Mouse (Mus musculus) natural killer cell, adult 2 months (primary cell): ENCODE results near the gene Sar1a.

Source experiments
- DNase-seq, 2 experiments: peaks; one replicate each; pipeline ENCODE4 v3.0.0; 2022; ENCODE audit warnings: low spot score in 2 of 2

Sar1a gene

DNA sequence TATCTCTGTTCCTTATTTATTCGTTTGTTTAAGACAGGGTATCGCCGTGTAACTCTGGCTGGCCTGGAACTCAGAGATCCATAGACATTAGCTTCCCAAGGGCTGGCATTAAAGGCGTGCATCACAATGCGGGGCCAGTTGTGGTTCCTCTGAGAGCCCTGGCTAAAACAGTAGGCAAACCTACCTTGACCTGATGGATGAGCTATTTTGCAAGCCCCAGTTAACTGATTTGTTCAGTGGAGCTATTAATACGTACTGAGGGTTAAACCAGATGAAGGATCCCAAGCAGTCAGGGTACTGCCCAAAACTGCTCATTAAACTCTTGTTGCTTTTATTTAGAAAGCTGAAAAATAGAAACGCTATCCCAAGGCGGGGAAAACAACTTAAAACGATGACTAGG lies 554 bp upstream of the Sar1a start:
- DNase-seq: no peak

DNA sequence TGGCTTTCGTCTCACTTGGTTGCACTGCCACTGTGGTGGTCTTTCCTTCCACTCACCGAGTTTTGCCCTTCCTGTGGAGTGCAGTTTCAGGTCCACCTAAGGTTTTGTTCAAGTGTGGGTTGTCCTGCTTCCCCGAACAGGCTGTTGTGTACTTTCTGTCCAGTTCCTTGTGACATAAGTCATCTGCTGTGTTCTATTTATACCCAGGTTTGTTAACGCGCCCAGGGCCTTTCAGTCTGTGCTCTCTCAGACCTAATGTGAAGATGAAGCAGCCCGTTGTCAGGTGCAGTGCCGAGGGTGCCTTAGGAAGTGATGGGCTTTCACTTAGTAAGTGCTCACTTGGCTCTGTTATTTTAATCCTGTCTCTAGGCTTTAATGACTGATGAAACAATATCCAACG lies 9.3 kb downstream of the Sar1a start:
- DNase-seq: no peak

DNA sequence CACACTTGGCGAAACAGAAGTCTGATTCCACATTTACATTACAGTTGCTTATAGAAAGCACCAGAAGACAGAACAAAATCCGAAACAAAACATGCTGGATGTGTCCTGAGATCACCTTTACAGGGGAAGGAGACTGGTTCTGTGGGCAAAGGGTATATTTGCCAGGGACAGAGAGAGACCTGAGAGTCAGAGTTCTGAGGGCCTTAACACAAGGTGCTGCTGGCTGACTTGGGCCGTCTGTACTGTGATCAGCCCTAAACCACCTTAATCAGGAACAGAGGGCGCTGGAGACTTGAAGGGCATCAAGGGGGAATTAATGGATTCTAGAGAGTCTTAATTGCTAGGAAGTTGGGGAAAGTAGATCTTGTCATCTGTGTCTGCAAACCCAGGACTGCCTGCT lies 13.5 kb downstream of the Sar1a start:
- no peak for DNase-seq

DNA sequence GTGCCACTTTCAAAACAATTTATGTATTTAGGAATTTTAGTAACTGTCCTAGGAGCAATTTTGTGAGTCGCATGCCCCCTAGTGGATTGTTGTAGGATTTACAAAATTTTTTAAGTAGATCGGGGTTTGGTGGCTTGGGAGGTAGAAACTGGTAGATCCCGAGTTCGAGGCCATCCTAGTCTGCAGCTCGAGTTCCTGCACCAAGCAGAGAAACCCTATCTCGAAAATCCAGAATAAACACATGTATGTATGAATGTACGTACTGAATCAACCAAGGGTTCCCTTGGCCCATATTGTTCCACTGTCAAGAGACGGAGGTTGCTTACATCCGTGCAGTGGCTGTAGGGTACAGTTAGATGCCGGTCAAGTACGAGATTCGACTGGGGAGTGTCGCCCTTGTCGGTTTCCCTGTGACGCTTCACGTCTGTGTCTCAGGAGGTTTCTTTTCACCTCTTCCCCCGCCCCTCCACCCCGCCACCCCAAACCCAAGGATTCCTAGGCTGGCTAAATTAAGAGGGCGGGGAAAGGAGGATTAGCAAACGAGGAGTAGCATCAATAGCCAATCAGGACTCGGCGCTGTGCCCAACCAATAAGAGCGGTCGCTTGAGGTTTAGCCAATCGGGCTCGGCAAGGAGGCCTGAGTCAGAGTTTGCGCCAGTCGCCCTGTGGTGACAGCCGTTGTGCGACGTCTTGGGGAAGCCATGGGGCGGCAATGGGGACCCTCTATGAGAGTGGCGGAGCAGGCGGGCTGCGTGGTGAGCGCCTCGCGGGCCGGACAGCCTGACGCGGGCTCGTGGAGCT lies 15.0 kb downstream of the Sar1a start, which contains the start of gene Tysnd1:
Gene Tysnd1, plus strand, starts transcription at position 645 of the 801 bp plus-strand sequence.
- DNase-seq: peak; percentile 85 to 90

DNA sequence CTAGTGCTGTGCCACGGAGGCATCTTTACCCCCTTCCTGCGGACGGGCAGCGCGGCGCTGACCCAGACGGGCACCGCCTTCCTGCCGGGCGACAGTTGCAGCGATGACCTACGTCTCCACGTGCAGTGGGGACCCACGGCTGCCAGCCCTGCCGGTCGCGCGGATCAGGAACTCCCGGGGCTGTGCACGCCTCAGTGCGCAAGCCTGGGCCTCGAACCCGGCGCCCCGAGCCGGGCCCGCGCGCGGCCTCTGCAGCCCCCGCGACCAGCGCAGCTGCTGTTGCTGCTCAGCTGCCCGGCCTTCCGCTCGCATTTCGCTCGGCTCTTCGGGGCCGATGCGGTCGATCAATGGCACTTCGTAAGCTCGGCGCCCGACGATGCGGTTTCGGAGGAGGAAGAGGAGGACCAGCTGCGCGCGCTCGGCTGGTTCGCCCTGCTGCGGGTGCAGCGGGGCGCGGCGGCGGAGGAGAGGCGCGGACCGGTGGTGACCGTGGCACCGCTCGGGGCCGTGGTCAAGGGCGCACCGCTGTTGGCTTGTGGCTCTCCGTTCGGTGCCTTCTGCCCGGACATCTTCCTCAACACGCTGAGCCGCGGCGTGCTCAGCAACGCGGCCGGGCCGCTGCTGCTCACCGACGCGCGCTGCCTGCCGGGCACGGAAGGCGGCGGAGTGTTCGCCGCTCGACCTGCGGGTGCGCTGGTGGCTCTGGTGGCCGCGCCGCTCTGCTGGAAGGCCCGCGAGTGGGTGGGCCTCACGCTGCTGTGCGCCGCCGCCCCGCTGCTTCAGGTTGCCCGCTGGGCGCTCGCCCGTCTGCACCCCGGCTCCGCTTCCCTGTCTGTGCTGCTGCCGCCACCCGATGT lies 15.8 kb downstream of the Sar1a start:
- DNase-seq: no peak

DNA sequence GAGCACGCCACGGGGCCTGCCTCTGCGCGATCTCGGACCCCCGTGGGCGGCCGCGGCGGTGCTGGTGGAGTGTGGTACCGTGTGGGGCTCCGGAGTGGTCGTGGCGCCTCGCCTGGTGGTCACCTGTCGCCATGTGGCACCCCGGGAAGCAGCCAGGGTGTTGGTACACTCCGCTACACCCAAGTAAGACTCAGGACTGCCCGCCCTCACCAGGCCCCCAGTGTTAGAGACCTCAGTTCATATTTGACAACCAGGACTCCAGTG lies 16.4 kb downstream of the Sar1a start:
- no peak for DNase-seq

DNA sequence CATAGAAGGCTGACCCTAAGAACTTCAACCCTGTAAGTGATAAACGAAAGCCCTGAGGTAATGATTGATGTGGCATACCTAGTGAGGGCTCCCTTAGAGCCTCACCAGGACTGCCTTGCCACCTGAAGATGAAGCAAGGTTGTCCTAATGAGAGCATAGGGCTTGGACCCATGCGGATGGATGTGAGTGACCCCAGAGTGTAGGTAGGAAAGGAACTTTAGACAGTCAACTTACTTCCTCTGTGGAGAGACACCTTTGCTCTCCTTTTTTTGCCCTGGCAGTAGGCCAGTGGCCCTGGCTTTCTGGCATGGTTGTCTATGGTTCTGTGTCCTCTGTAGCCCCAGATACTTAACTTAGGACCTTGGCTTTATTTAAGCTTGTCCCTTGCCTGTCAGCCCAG lies 16.9 kb downstream of the Sar1a start:
- no peak for DNase-seq

DNA sequence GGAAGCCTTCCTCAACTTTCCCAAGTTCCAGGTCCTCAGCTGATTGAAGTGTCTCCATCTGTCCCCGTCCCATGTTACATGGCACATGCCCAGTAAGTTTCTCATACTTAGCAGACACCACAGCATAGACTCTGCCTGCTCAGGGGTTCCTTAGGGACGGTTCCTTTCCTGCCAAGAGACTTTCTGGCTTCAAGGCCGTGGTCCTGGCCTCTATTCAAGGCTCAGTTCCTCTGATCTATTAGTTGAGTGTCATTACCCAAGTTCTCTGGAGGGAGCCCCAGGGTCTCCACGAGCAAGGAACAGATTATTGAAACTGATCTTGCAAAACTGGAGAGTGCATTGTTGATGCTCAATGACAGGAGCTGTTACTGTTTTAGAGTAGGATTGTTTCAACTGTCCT lies 24.6 kb downstream of the Sar1a start:
- DNase-seq: no peak

DNA sequence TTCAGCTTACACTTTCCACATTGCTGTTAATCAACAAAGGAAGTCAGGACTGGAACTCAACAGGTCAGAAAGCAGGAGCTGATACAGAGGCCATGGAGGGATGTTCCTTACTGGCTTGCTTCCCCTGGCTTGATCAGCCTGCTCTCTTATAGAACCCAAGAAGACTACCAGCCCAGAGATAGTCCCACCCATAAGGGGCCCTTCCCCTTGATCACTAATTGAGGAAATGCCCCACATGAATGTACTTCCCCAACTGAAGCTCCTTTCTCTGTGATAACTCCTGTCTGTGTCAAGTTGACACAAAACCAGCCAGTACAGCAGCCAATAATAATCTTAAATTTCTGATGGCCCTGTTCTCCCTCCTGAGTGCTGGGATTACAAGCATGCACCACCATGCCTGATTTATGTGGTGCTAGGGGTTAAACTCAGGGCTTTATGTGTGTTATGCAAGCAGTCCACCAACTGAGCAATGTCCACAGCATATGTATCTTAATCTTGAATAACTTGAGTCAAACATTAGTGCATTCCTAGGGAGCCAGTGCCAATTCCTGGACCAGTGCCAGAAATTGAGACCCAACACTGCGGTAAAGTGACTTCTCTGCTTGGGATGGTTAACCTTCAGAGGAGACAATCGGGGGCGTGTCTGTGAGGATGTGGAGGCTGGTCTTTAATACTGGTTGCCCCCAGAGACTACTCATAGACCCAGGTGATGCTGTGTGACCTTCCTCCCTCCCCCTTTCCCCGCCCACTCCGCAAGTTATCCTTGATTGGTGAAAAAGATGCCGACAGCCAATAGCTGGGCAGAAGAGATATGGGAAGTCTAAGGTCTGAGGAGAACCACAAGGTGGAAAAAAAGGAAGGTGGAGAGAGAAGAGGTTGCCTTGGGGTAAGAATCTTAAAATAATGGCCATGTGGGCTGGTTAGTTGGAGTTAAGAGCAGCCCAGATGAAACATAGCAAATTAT lies 26.6 kb downstream of the Sar1a start:
- no peak for DNase-seq

DNA sequence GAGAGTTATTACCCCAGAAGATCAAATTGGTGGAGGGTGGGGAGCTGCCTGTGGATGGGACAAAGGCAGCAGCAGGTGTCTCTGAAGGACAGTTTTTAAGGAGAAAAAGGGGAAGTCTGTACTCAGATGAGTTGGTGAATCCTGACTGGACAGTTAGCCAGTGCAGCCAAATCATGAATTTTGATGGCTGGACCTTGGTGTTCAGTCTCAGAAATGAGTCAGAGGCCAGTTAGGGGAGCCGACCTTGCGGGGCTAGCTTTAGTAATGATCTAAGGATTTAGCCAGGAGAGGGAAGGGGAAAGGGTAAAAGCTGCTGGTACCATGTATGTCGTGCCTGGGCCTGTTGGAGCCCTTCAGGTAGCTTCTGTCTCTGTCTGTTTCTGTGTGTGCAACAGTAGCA lies 33.5 kb downstream of the Sar1a start:
- no peak for DNase-seq

DNA sequence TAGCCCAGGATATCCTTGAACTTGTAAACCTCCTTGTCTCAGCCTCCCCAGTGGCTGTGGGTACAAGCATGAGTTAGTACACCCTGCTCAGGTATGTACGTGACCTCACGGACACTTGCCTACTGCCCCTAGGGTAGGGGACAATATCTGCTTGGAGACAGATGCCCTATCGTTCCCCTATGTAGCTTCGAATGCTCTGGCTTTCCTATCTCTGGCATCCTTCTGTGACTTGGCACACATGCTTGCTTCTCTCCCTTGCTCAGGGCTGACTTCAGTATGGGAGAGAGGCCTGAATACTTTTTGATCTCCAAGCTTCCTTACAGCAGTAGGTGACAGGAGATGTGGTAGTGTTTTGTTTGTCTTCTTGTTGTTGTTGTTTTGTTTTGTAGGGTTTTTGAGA lies 34.0 kb downstream of the Sar1a start:
- no peak for DNase-seq

DNA sequence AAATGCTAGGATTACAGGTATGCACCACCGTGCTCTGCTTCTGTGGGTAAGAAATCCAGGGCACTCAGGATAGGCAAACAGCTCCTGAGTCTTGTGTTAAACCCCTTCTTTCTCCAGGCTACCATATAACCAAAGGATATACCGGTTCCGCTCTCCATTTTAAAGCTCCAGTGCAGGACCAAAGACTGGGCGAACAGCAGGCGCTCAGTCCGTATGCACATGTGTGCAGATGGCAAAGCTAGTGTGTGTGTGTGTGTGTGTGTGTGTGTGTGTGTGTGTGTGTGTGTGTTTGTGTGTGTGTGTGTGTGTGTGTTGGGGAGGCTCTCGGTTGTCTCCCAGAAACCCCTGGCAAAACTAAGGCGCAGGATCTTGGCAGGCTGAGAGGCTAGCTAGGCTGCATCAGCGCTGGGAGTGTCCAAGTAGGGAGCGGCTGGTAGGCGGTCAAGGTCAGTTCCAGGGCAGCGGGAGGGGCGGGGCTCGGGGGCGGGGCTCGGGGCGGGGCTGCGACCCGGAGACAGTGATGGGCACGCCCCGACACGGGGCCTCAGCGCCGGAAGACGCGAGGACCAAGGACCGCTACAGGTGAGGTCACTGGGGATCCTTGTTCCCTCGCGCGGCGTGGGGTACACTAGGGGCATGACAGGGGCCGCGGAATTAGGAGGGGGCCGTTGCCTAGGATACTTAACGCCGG lies 34.8 kb downstream of the Sar1a start, which contains the start of gene Aifm2:
Gene Aifm2, plus strand, starts transcription at position 493 of the 691 bp plus-strand sequence.
- DNase-seq: peak; percentile 35 to 42

DNA sequence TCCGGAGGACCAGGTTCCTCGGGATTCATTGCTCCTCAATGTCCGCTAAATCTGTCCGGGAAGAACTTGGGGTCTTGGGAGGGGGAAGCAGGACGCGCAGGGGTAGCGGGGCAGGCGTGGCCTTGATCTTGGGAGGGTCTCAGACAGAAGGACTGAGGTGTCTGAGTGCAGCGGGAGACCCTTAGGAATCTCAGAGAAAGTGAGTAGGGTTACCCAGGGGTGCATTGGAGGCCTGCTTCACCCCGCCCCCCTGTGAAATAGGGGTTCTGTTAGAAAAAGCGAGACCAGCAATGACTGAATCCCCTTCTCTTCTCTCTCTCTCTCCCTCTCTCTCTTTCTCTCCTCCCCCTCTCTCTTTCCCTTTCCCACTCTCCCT lies 35.4 kb downstream of the Sar1a start:
- DNase-seq: no peak

DNA sequence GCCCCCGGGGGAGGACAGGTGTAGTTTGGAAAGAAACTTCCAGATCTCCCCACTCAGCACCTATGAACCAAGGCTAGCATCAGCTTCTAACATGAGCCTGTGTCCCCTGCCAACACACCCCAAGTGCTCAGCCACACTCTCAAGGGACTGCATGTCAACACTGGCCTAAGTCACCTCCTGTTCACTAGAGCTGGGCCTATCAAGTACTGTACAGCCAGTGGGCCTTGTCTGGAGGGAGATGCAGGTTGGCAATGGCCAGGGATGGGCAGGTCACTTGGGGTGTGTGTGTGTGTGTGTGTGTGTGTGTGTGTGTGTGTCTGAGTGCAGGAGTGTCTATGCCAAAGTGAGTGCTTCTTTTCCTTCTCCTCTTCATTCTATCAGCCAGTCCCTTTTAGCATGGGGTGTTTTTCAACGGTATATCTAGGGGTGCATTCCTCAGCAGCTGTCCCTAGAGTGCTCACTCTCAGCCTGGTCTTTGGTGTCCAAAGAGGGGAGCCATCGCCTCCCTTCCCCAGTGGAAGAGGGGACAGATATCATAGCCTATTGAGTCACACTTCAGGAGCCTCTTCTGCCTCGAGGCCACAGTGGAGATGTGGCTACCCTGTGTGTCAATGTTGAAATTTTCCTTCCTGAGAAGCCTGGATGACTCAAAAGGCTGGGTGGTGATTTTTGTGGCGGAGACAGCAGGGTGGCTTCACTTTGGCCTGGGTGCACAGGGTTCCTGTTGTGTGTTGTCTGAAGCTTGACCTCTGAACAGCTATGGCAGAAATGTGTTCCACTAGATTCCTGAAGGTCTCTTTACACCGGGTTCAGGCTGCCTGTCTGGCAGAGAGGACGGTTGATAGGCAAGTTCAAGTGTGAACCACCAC lies 36.1 kb downstream of the Sar1a start:
- no peak for DNase-seq

DNA sequence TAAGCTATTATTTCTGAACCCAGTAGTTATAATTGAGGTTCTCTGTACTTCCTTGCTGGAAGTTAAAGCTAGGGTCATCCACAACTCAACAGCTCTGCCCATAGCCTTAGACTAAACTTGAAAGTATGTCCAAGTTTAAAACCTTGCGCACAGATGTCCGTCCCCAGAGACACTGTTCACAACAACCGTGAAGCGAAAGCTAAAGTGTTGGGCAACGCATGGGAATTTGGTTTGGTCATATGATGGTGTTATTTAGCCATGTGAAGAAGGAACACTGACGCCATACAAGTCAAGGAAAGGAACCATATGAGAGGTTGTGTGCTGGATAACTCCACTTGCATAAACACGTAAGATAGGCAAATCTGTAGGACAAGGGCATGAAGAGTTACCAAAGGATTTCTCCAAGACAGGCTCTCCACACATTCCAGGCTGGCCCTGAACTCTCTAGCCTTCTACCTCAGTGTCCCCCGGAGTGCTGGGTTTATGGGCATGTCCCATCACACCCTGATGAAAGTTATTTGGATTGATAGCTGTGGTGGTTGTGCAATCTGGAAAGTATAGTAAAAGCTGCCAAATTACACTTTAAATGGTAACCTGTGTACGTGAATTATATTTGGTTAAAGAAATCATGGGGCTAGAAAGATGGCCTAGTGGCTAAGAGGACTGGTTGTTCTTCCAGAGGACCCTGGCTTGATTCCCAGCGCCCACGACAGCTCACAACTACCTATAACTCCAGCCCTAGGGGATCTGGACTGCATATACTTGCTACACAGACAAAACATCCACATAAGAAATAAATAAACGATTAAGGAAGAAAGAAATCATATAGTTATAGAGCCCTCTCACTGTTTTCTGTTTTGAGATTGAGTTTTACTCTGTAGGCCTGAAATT lies 37.6 kb downstream of the Sar1a start:
- no peak for DNase-seq

DNA sequence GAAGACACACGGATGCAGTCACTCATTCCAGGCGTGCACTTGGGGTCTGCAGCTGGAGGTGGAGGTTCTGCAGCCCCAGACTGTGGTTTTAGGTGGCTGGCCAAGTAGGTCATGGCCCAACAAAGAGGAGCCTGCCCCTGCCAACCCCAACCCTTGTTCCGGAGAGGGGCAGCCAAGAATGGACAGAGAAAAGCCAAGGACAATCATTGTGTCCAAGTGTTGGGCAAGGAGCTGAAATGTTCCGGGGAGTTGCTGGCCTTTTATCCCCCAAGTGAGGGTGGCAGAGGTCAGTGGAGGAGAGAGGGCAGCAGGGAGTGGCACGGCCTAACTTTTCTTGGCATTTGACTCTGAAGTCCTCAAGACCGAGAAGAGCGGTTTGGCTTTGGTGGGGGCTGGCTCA lies 40.2 kb downstream of the Sar1a start:
- no peak for DNase-seq

DNA sequence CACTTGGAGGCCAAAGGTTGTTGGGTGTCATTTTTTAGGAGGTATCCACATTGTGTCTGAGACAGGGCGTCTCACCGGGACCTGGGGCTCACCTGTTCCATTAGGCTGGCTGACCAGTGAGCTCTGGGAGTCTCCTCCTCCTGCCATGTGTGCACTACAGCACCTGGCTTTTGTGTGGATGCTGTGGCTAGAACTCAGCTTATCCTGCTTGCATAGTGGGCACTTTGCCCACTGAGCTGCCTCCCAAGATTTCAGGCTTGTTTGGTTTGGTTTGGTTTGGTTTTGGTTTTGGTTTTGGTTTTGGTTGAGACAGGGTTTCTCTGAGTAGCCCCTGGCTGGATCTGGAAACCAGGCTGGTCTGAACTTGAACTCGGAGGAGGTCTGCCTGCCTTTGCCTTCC lies 42.1 kb downstream of the Sar1a start:
- DNase-seq: no peak

DNA sequence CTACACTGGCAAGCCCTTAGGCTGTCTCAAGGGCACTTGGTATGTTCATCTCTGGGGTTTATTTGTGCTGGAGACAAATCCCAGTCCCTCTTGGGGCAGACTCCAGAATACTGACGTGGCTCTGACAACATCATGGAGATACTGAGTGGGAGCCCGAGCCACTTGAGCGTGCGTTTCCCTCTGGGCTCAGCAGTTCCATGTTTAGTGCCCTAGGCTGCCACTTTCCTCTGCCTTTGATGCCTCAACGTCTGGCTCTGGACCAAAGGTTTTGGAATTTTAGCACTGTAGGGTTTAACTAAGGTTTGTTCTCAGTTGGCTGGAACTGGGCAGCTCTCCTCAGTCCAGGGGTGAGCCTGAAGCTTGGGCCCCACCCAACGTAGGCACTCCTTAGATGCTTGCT lies 43.2 kb downstream of the Sar1a start:
- no peak for DNase-seq

DNA sequence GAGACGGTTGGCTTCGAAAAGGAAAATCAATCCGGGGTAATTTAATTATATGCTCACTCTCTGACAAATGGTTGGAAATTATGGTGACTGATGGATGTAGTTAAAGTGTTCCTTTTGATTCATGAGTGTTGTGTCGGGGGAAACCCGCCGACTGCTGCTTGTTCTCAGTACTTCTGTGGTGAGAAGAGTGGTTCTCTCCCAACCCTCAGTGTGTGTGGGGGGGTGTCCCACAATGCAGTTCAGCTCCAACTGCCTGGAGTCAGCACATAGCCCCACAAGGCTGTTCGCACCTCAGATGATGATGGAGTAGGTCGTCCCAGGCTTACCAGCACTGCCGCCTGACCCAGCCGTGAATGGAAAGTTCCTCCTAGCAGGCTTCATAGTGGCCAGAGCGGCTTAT lies 49.1 kb downstream of the Sar1a start:
- DNase-seq: no peak

DNA sequence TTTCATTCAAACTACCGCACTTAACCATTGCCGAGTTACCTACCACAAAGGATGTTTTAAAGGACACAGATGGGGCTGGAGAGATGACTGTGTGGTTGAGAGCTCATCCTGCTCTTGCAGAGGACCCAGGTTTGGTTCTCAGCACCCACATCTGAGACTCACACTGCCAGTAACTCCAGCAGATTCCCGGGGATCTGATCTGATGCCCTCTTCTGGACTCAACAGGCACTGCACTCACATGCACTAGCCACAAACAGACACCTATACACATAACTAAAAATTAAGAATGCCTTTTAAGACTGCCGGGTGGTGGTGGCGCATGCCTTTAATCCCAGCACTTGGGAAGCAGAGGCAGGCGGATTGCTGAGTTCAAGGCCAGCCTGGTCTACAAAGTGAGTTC lies 50.1 kb downstream of the Sar1a start:
- no peak for DNase-seq
